Mouse (Mus musculus): ENCODE results near the gene Calr4.

Calr4 gene

DNA sequence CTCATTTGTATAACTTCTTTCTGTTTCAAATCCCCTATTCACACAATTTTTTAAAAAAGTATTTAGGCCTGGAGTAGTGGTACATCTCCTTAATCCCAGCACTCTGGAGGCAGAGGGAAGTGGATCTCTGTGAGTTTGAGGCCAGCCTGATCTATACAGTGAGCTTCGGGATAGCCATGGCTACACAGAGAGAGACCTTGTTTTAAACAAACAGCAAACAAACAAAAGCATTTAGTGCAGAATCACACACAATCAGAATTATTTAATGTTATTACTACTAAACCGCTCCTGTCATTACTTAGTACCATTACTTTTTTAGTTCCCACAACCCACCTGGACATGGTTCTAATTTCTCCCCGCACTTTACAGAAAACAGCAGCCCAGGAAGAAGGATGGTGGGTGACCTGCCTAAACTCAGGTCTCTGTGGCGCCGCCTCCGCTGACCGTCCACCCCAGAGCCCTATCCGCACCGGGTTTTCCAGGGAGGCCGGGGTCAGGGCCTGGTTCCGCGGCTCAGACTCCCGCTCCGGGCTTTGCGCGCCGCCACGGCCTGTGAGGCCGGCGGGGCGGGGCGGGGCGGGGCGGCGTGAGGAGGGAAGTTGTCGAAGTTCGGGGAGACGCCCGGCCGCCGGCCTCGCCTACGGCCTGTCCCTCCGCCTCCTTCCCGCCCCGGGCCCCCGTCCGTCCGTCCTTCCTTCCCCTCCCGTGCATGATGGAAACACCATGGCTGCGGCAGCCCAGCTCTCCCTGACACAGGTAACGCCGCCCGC is 45.6 kb downstream of the Calr4 start, which contains the start of gene Eps15:
Gene Eps15, plus strand, starts transcription at position 580 of the 770 bp plus-strand sequence.
- DNase-seq (ENCODE audit: low spot score), result peak; percentile 95

GRCm38 (mm10) chr4:109280459-109281160 is 46.3 kb downstream of the Calr4 start:
- peak; percentile 39 for DNase-seq (ENCODE audit: low spot score)

DNA sequence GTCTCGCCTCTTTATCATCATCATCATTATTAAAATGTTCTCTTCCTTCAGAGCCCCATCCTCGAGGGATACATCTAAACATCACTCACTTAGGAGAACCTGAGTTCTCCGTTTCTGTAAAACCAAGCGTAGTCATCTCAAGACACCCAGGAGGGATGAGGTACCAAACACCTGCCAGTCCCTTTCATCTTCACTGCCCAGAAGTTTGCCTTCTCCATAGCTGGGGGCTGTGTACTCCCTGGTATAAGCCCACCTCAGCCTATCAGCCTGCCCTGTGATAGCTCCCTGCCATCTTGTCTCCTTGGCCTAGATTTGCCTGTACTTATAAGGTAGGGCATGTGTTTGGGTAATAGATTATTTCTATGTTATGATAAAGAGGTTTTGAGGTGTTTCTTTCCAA is 46.9 kb downstream of the Calr4 start:
- DNase-seq (ENCODE audit: low spot score), result no peak

DNA sequence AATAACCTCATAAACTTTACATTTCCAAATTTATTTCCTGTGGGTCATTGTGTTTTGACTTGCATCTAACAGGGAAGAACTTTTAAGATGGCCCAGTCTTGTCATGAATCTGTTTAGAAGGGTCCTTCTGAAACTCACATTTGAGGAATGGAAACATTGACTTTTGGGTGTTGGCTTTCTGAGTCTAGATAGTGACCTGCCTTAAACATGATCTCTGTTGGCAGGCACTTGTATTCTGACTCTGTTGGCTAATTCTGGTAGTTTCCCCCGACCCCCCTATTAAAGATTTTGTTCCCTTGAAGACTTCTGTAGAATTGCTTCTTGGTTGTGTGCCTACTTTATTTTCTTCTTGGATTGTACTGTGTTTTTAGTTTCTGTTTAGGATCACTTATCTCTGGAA is 47.7 kb downstream of the Calr4 start:
- no peak for DNase-seq (ENCODE audit: low spot score)

- DNase-seq (ENCODE audit: low spot score), result no peak
Observed at GRCm38 (mm10) chr4:109294629-109295028, 60.3 kb downstream of the Calr4 start.

DNA sequence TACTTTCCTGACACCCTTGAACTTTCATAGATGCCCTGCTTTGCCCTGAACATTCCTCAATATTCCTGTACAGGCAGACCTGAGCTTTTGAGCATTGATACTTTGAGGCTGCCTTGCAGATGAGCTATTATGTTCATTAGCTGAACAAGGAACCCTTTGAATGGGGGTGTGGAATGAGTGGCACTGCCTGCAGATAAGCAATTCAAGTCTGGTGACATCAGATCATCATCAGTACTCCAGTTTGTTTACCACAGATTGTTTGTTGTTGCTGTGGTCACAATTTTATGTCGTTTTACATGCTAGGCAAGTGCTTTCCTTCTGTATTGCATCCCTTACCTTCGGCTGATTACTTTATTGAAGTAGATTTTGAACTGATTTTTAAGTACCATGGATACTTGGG is 62.2 kb downstream of the Calr4 start:
- no peak for DNase-seq (ENCODE audit: low spot score)

DNA sequence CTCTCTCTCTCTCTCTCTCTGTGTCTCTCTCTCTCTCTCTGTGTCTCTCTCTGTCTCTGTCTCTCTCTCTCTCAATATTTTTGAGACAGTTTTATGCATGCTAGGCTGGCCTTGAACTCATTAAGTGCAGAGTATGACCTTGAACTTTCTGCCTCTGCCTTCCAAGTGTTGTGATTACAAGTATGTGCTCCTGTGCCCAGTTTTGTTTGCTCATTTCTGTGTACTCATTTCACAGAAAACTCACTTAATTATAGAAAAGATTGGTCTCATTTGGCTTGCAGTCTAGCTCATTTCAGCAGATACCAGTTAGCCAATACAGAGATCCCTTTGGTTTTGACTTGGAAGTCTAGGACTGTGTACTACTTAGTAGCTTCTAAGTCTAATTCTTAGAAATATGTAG is 64.9 kb downstream of the Calr4 start:
- DNase-seq (ENCODE audit: low spot score), result no peak

All from yolk sac, embryonic 10.5 days (tissue).